Mouse (Mus musculus): ENCODE data around the gene Tmem121b.

DNA sequence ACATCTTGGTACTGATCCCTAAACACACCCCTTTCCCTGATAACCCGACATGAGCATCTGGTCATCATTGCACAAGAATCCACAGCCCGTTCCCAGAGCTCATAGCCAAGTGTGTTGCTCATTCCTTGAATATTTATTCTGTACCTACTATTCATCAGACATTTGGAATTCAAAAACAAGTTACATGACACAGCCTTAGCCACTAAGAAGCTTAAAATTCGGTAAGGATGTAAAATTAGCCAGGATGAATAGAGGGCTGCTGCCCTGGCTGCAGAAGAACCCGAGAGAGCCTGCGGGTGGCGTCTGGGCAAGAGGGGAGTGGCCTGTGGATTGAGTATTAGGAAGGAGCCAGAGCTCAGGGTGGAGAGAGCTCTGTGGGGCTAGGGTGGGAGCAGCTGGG, 10.9 kb downstream of the Tmem121b start:
- TF ChIP-seq CTCF (IDR thresholded peaks at IDR 0.05; ENCODE audit: low read depth) (no peak), EP300 (IDR thresholded peaks at IDR 0.05; ENCODE audit: low read depth) (no peak)
